Mouse (Mus musculus) MEL-GATA-1-ER (cell line): ENCODE results near the gene Naa35.

ENCODE experiments used
- DNase-seq: peaks from one replicate; pipeline ENCODE4 v3.0.0-alpha.2; 2012; ENCODE audit warnings: low read depth; ENCODE audit errors: extremely low read depth

Naa35 gene

DNA sequence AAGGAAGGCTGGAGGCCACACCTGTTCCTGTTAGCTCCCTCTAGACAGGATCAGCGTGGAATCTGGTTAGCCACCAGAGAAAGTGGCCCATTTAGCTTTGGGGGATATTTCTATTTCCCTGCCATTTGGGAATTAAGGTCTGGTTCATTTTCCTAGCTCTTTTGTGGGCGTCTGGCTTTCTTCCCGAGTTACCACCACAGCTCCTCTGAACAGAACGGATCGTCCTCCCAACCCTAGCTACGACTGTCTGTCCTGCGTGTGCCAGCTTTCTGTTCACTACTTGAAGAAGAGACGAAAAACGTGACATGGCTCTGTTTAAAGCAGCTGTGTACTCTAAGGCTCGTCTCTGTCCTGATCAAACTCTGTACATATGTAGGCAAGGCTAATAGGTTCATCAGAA is 84.9 kb downstream of the Naa35 start:
- DNase-seq = no peak

DNA sequence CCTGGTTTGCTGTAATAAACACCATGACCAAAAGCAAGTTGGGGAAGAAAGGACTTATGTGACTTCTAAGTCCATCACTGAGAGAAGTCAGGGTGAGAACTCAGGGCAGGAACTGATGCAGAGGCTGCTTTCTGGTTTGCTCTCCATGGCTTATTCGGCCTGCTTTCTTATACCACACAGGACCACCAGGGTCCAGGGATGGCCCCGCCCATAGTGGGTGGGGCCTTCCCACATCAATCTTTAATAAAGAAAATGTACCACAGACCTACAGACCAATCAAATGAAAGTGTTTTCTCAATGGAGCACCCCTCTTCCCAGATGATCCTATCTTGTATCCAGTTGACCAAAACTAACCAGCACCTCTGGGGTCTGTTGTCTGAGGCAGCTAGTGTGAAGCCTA is 86.5 kb downstream of the Naa35 start:
- DNase-seq = no peak

DNA sequence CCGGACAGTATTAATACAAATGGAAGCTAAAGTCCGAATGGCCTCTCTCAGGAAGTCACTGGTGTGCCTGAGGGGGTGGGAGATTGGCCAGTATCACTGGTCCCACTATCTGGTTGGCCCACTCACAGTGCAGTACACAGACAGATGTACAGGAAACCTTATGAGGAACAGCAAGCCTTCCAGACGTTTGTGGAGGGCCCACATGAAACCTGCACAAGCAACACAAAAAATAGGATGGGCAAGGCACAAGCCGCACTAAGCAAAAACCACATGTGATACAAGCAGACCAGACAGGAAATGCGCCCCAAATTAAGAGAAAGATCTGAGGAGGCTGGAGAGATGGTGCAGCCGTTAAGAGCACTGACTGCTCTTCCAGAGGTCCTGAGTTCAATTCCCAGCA is 87.2 kb downstream of the Naa35 start:
- peak; percentile 69 for DNase-seq

DNA sequence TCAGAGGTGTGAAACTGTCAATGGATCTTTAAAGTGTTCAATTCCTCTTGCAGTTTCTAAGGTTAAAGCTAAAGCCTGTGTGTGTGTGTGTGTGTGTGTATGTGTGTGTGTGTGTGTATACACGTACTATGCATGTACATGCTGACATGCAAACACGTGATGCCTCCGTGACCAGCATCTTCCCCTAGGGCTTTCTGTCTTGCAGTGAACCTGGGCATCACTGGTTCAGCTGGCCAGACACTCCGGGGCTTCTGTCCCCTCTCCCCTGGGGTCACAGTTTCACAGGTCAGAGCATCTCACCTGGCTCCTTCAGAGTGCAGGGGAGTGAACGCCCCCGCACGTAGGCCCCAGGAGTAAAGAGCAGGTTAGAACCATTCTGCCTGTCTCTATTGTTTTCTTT is 88.5 kb downstream of the Naa35 start:
- no peak for DNase-seq

DNA sequence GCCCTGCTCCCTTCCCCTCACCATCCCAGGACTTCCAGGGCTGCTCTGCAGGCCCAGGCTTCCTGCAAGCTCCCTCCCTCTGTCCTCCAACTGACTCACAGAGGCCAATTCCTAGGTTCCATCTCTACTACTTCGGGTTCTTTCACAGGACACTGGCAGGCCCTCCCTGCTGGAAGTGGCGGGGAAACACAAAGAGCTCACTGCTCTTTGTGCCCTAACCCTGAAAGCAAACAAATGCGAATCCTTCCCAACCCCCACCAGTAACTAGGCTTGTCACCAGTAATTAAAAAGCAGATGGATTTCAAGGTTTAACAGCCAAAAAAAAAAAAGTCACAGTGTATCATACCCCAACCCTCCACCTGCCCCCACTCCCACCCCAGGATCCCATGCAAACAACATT is 89.2 kb downstream of the Naa35 start:
- no peak for DNase-seq

DNA sequence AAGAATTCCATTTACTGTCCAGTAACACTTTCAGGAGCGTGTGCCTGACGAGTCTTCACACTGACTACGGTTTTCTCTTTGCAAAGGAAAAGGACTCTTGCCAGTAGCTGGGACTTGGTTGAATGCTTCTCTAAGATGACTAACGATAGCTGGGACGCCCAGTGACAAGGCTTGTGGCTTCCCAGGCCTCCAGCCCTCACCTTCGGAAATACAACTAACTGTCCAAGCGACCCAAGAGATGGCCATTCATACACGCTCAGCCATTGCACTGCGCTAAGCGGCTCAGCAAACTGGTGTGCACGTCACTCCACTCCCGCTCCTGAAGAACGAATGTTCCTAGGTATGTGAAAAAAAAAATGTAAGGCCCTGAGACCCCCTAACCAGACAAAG is 89.7 kb downstream of the Naa35 start:
- no peak for DNase-seq

DNA sequence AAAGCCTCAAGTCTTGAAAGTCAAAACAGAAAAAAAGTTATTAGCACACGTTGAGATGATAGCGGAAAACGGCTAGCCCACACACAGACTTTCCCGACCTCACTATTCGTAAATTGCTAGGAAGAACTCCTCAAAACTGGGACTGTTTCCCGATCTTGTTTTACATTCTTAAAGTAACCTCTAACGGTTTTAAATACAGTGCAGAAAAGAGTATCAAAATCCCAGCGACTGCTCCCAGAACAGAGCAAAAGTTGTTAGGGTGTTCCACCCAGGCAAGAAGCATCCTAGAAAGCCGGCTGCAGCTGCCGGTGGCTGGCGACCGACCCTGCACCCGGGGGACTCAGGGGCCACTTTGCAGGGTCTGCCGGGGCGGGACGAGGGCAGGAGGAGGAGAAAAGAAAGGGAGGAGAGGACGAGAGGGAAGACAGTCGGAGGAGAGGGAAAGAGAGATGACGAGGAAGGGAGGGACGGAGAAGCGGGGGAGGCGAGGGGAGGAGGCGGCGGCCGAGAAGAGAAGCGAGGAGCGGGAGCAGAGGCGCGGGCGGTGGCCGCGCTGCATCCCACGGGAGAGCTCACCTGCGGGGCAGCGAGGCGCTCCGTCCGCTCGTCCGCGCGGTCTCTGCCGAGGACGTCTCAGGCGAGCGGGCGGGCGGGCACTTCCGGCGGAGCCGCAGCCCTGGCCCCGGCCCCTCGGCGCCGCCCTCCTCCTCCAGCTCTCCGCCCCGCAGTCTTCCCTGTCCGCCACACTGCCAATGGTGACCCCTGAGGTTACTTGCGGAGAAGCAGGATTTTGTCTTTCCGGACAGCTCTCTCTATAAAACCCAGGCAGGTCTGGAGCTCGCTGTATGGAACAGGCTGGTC is 90.3 kb downstream of the Naa35 start, which contains the start of gene Golm1:
Golm1 (minus strand) TSS at position 661 of the 861 bp plus-strand sequence.
- DNase-seq = no peak

DNA sequence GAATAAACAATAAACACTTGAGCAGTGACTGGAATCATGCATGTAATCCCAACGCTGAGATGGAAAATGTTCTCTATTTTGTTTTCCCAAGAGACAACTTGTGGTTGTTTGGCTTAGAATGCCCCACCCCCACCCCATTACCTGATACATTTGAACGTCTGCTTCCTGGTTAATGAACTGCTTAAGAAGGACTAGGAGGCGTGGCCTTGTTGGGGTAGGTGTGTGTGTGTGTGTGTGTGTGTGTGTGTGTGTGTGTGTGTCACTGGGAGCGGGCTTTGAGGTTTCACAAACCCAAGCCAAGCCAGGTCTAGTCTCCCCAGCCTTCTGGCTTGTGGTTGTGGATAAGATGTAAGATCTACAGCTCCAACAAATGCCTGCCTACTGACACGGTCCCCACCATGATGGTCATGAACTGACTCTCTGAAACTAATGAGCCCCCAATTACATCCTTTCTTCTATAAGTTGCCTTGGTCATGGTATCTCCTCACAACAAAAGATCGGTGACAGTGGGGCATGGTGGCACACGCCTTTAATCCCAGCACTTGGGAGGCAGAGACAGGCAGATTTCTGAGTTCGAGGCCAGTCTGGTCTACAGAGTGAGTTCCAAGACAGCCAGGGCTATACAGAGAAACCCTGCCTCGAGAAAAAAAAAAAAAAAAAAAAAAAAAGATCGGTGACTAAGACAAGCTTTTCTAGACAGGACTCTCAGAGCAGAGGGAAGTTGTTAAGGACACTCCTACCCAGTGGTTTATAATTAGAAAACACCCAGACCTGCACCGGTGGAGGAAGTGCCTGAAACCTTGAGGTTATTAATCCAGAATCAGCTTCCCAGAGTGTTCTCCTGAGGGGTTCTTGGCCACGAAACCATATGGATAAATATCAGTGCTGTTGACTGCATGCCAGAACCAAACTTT is 91.5 kb downstream of the Naa35 start:
- peak; percentile 72 for DNase-seq

DNA sequence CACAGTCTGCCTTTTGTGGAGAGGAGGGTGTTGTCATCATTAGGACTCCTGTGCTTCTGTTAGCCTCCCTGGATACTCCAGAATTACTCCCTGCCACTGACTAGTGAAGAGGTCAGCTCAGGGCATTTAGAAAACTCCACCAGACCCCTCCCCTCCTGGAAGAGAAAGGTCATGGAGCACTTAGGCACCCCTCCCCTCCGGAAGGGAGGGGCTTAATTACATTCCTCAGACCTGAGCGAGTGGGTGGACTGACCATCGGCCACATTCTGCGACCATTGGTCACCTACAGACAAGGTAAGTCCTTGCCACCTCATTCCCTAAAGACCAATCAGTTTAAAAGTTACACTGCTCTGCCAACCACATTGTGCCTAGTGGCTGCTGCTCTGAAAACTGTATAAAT is 94.2 kb downstream of the Naa35 start:
- no peak for DNase-seq

DNA sequence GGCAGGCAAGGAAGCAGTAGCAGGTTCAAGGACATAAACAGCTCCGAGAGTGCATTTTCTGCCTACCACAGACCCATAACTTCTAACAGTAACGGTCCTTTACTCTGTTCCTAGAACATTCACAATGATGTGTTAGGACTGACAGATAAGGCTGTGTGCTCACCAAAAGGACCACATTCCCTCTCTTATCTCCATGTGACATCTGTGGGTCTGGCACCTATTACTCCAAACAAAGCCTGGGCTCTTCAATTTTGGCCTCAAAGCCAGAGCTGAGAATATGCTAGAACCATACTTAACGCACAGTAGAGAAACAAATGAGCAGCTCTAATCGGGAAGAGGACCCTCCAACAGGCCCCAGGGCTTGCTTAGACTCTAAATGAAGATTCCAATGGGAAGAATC is 94.8 kb downstream of the Naa35 start:
- no peak for DNase-seq

DNA sequence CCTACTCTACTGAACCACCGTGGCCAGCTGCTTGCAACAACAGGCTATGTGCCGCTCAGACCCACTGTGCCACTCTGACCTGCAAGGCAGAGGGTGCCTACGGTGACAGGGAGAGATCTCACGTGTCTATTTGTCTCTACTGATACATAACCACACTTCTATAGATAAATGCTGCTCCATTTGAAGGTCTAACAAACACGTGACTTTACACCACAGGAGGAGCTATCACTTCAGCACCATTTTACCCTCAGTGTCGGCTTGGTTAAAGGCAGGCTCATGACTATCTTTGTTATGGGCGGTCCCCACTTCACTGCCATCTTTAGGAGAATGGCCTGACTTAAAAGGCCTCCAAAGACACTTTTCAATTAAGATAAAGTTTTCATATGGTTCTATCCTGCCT is 97.6 kb downstream of the Naa35 start:
- peak; percentile 70 for DNase-seq

DNA sequence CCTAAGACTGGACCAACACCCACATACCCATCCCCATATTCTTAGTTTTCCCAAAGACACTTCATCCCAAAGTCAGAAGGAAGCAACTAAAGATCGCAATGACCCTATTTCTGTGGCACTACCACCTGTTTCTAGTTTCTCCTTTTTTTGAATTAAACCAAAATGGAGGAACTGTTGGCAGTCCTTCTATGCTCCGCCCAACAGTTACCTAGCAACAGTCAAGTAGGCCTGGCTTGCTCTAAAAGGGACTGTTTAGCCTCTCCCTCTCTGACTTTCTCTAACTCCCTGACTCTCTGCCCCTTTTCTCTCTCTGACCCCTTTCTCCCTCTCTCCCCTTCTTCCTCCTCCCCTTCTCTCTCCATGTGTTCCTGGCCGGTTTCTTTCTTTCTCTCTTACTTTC is 100.2 kb downstream of the Naa35 start:
- no peak for DNase-seq
